ENCODE assay signal across 9 mouse cellular contexts in genomic region chr13:38580601-38581457, GRCm38 (mm10). TPM values are rescaled to one million over a fixed set of nuclear protein-coding genes. Genes with fewer than 3 reads are reported as not detected.
A peak's percentile ranks its signal among the peaks of the same experiment; 100 is the strongest.
DNase-seq lines count a peak whose midpoint lies in the region; ATAC-seq lines count a peak whose summit lies in the region.
"Had no signal": no experiment of that assay in that cellular context is flagged by ENCODE, and none has a peak within 500 bp of the region (broad histone marks: within the 10 kb centered on the region; RNA-seq: fewer than 3 reads in every experiment).

No protein-coding gene starts in this region.

- H3K4me1 ChIP-seq in forebrain, embryonic 14.5 days (ENCODE audit: control insufficient read depth, insufficient read depth, low read length) = no peaks in the 10 kb centered on the region
- H3K4me1 ChIP-seq in forebrain, embryonic 13.5 days = no peaks in the 10 kb centered on the region
- H3K4me1 ChIP-seq in heart, embryonic 12.5 days (replicated peaks) = peaks cover 27% of the 10 kb centered on the region
- H3K4me1 ChIP-seq: limb, embryonic 12.5 days had no signal

- no peak for ATAC-seq in forebrain, embryonic 14.5 days
- no peak for ATAC-seq in forebrain, embryonic 13.5 days
- peak; percentile 87 for ATAC-seq in common myeloid progenitor, adult 5-6 weeks (replicated peaks; ENCODE audit: low read depth, poor library complexity, severe bottlenecking)
- ATAC-seq in heart, embryonic 12.5 days (ENCODE audit: insufficient number of reproducible peaks, low FRiP score) = peak; percentile 74

- no peak overlapping the region for H3K27ac ChIP-seq in forebrain, embryonic 14.5 days (ENCODE audit: low read depth, low read length)
- H3K27ac ChIP-seq in forebrain, embryonic 13.5 days = no peak overlapping the region
- H3K27ac ChIP-seq in heart, embryonic 12.5 days (ENCODE audit: poor library complexity, severe bottlenecking) = peak overlapping the region; percentile 52; the same call in 1 of the 2 replicates
- H3K27ac ChIP-seq: limb, embryonic 12.5 days had no signal

- no peak overlapping the region for H3K9ac ChIP-seq in forebrain, embryonic 14.5 days (ENCODE audit: low read length)
- no peak overlapping the region for H3K9ac ChIP-seq in forebrain, embryonic 13.5 days
- H3K9ac ChIP-seq in heart, embryonic 12.5 days = no peak overlapping the region
- H3K9ac ChIP-seq: limb, embryonic 12.5 days had no signal

- H3K36me3 ChIP-seq in forebrain, embryonic 14.5 days (ENCODE audit: control insufficient read depth, insufficient read depth, low read length) = no peaks in the 10 kb centered on the region
- no peaks in the 10 kb centered on the region for H3K36me3 ChIP-seq in forebrain, embryonic 13.5 days (ENCODE audit: poor library complexity, severe bottlenecking)
- no peaks in the 10 kb centered on the region for H3K36me3 ChIP-seq in heart, embryonic 12.5 days
- H3K36me3 ChIP-seq in splenic B cell, adult 2 months (ENCODE audit: control insufficient read depth, insufficient read depth, low read length, poor library complexity, severe bottlenecking) = no peaks in the 10 kb centered on the region
- H3K36me3 ChIP-seq: limb, embryonic 12.5 days had no signal

- no peak overlapping the region for H3K4me3 ChIP-seq in forebrain, embryonic 14.5 days (ENCODE audit: low read depth, low read length)
- no peak overlapping the region for H3K4me3 ChIP-seq in forebrain, embryonic 13.5 days
- peak overlapping the region; percentile 34 for H3K4me3 ChIP-seq in heart, embryonic 12.5 days
- H3K4me3 ChIP-seq: limb, embryonic 12.5 days had no signal

- WGBS in forebrain, embryonic 14.5 days = 77% methylated on average over 11 of the region's 11 CpGs
- 74% methylated on average over 11 of the region's 11 CpGs for WGBS in forebrain, embryonic 13.5 days
- 41% methylated on average over 11 of the region's 11 CpGs for WGBS in heart, embryonic 12.5 days

- no peaks in the 10 kb centered on the region for H3K27me3 ChIP-seq in forebrain, embryonic 14.5 days (replicated peaks; ENCODE audit: control insufficient read depth, insufficient read depth, low read length)
- no peaks in the 10 kb centered on the region for H3K27me3 ChIP-seq in forebrain, embryonic 13.5 days
- no peaks in the 10 kb centered on the region for H3K27me3 ChIP-seq in heart, embryonic 12.5 days (replicated peaks)
- no peaks in the 10 kb centered on the region for H3K27me3 ChIP-seq in splenic B cell, adult 2 months (ENCODE audit: control insufficient read depth, insufficient read depth, low read length, poor library complexity, severe bottlenecking)
- H3K27me3 ChIP-seq: limb, embryonic 12.5 days had no signal

- H3K4me2 ChIP-seq in forebrain, embryonic 14.5 days (ENCODE audit: low read length) = no peak overlapping the region
- no peak overlapping the region for H3K4me2 ChIP-seq in forebrain, embryonic 13.5 days
- peak overlapping the region; percentile 64 for H3K4me2 ChIP-seq in heart, embryonic 12.5 days
- H3K4me2 ChIP-seq: limb, embryonic 12.5 days had no signal

- 0 out of 2 replicates have a peak, but pooled peaks cover 2% of the 10 kb centered on the region for H3K9me3 ChIP-seq in forebrain, embryonic 14.5 days (replicated peaks; ENCODE audit: control insufficient read depth, low read length)
- no peaks in the 10 kb centered on the region for H3K9me3 ChIP-seq in forebrain, embryonic 13.5 days (replicated peaks)
- 0 out of 2 replicates have a peak, but pooled peaks cover 5% of the 10 kb centered on the region for H3K9me3 ChIP-seq in heart, embryonic 12.5 days (replicated peaks)
- H3K9me3 ChIP-seq: limb, embryonic 12.5 days had no signal

- peak; percentile 14 for DNase-seq in forebrain, embryonic 14.5 days (ENCODE audit: low spot score)
- peak; percentile 26 for DNase-seq in T-cell, adult 2 months (ENCODE audit: low spot score)
- peak; percentile 84 for DNase-seq in kidney, postnatal 14 days
- peak; percentile 95 for DNase-seq in lung, postnatal 36 days
- DNase-seq in splenic B cell, adult 2 months (ENCODE audit: low read depth, low spot score) = peak; percentile 77

RNA-seq across cellular contexts. Expression of gene Txndc5, which starts 52.2 kb away (rescaled TPM):
- polyA plus RNA-seq in forebrain, embryonic 14.5 days (2014; fragmentation: Nextera tagmentation; extraction: Ambion mirVana) = 69.4 and 72.6 TPM in 2 replicates
- 57.6 and 66.7 TPM in 2 replicates for polyA plus RNA-seq in forebrain, embryonic 13.5 days (2015; fragmentation: Nextera tagmentation; extraction: Ambion mirVana)
- 47.0 and 57.4 TPM in 2 replicates for total RNA-seq in common myeloid progenitor, adult 5-6 weeks (2017)
- 254 and 258 TPM in 2 replicates for polyA plus RNA-seq in heart, embryonic 12.5 days (2016; fragmentation: Nextera tagmentation; extraction: Ambion mirVana)

RNA-seq across cellular contexts. Expression of gene Bloc1s5, which starts 54.1 kb away (rescaled TPM):
- 21.6 and 24.6 TPM in 2 replicates for polyA plus RNA-seq in forebrain, embryonic 14.5 days (2014; fragmentation: Nextera tagmentation; extraction: Ambion mirVana)
- polyA plus RNA-seq in forebrain, embryonic 13.5 days (2015; fragmentation: Nextera tagmentation; extraction: Ambion mirVana) = 24.3 and 25.2 TPM in 2 replicates
- 7.8 and 15.6 TPM in 2 replicates for total RNA-seq in common myeloid progenitor, adult 5-6 weeks (2017)
- 16.9 and 17.8 TPM in 2 replicates for polyA plus RNA-seq in heart, embryonic 12.5 days (2016; fragmentation: Nextera tagmentation; extraction: Ambion mirVana)

Comparison
In these comparisons a context has a peak if more than half of its experiments do, and no peak if none do; other contexts are left out.
1. ATAC-seq: peak in common myeloid progenitor, adult 5-6 weeks (single experiment) and heart, embryonic 12.5 days (single experiment); none in forebrain, embryonic 14.5 days (single experiment) and forebrain, embryonic 13.5 days (single experiment).
2. DNase-seq: peak in every context shown above with its lines; median percentile 95 in lung, postnatal 36 days; 84 in kidney, postnatal 14 days; 77 in splenic B cell, adult 2 months; 26 in T-cell, adult 2 months; 14 in forebrain, embryonic 14.5 days.